Mouse (Mus musculus) kidney, adult 2 months (tissue): Measurements from ENCODE around the gene Riok1. TPM values are rescaled to one million over a fixed set of nuclear protein-coding genes. Genes with fewer than 3 reads are reported as not detected.

Experiments
- DNase-seq: peaks from one replicate; pipeline ENCODE4 v3.0.0; 2021
- H3K27ac ChIP-seq: fragments of 200-500 bp; 2 replicates; pipeline ENCODE4 v1.5.1; 2012; ENCODE audit warnings: low read depth, low read length, control low read depth, inconsistent platforms; ENCODE audit not compliant: insufficient read depth
- H3K27me3 ChIP-seq: fragments of 200-500 bp; replicated peaks from 2 replicates; pipeline ENCODE4 v1.6.1; 2012; ENCODE audit warnings: mild to moderate bottlenecking, moderate library complexity, low read length, inconsistent platforms; ENCODE audit not compliant: control insufficient read depth, insufficient read depth
- H3K36me3 ChIP-seq: fragments of 200-500 bp; 2 replicates; pipeline ENCODE4 v1.6.1; 2012; ENCODE audit warnings: mild to moderate bottlenecking, moderate library complexity, low read length, inconsistent platforms; ENCODE audit not compliant: control insufficient read depth, insufficient read depth
- H3K4me1 ChIP-seq: fragments of 200-500 bp; 2 replicates; pipeline ENCODE4 v1.6.1; 2011; ENCODE audit warnings: low read length; ENCODE audit not compliant: control insufficient read depth, insufficient read depth
- H3K4me3 ChIP-seq: fragments of 200-500 bp; 2 replicates; pipeline ENCODE4 v1.5.1; 2011; ENCODE audit warnings: mild to moderate bottlenecking, low read depth, low read length, control low read depth; ENCODE audit not compliant: insufficient read depth
- CTCF ChIP-seq: fragments of 200-500 bp; conservative IDR thresholded peaks from 2 replicates; pipeline ENCODE4 v1.5.1; 2011; ENCODE audit warnings: low read depth, mild to moderate bottlenecking, control low read depth, low read length, moderate library complexity, mixed read lengths; ENCODE audit not compliant: insufficient read depth, insufficient read length
- POLR2A ChIP-seq: fragments of 200-500 bp; IDR thresholded peaks from one replicate; pipeline ENCODE4 v1.6.1; 2011; ENCODE audit warnings: low read depth, low read length, control low read depth
- WGBS: fragments of 180-500 bp; shearing (Covaris S2); methylation state at CpG from one replicate; pipeline ENCODE4 v1.1.7; 2018; 5-methylcytosine and 5-hydroxymethylcytosine counted together
- polyA plus RNA-seq: library from polyadenylated mRNA; depleted of rRNA; stranded (reverse); fragments of >200 nt; gene quantifications from 2 replicates; pipeline ENCODE4 v1.2.3, GENCODE M21; 2012; rRNA removed

Gene Riok1
- polyA plus RNA-seq, 1 experiment = 7.6 TPM

- Histone ChIP-seq H3K36me3 (no peaks in the 10 kb centered on the region), H3K27ac (no peak overlapping the region), H3K27me3 (no peaks in the 10 kb centered on the region), H3K4me1 (no peaks in the 10 kb centered on the region), H3K4me3 (no peak overlapping the region)
- 42% methylated on average over 4 of the region's 4 CpGs for WGBS
- no peak for DNase-seq
- TF ChIP-seq CTCF (no peak), POLR2A (no peak)
These were observed 59.4 kb downstream of the Riok1 start for GRCm38 (mm10) chr13:38096207-38096606.

- TF ChIP-seq POLR2A = no peak
- no peak for TF ChIP-seq CTCF
- Histone ChIP-seq H3K27ac (no peak overlapping the region), H3K4me3 (no peak overlapping the region), H3K4me1 (no peaks in the 10 kb centered on the region), H3K27me3 (no peaks in the 10 kb centered on the region), H3K36me3 (no peaks in the 10 kb centered on the region)
- 84% methylated on average over 4 of the region's 4 CpGs for WGBS
- no peak for DNase-seq
These were observed 66.6 kb downstream of the Riok1 start for GRCm38 (mm10) chr13:38103406-38103805.

GRCm38 (mm10) chr13:38104501-38104900, 67.7 kb downstream of the Riok1 start:
- WGBS = 86% methylated on average over 10 of the region's 10 CpGs
- Histone ChIP-seq H3K27ac (no peak overlapping the region), H3K4me1 (no peaks in the 10 kb centered on the region), H3K4me3 (no peak overlapping the region), H3K27me3 (no peaks in the 10 kb centered on the region), H3K36me3 (no peaks in the 10 kb centered on the region)
- DNase-seq = no peak
- TF ChIP-seq POLR2A (no peak), CTCF (no peak)

- WGBS = 82% methylated on average over 9 of the region's 9 CpGs
- Histone ChIP-seq H3K27ac (no peak overlapping the region), H3K4me3 (no peak overlapping the region), H3K4me1 (no peaks in the 10 kb centered on the region), H3K36me3 (no peaks in the 10 kb centered on the region), H3K27me3 (no peaks in the 10 kb centered on the region)
- TF ChIP-seq POLR2A (no peak), CTCF (no peak)
- no peak for DNase-seq
These were observed 72.3 kb downstream of the Riok1 start for GRCm38 (mm10) chr13:38109081-38109480.

Other genes with a start within 250 kb of the Riok1 start
- gene Ssr1, start 42.8 kb upstream of the Riok1 start, polyA plus RNA-seq = 6.9 and 10.5 TPM in 2 replicates
- gene Cage1, start 74 bp downstream of the Riok1 start, polyA plus RNA-seq = 0.23 and 0.28 TPM in 2 replicates
- gene Dsp, start 114.3 kb downstream of the Riok1 start, polyA plus RNA-seq = 4.5 and 5.1 TPM in 2 replicates
- gene Snrnp48, start 167.9 kb downstream of the Riok1 start, polyA plus RNA-seq = 18.8 and 21.1 TPM in 2 replicates